Comparison of ENCODE assay signal across 8 mouse cellular contexts in genomic region chr7:120635821-120636220, GRCm38 (mm10). TPM values are rescaled to one million over a fixed set of nuclear protein-coding genes. Genes with fewer than 3 reads are reported as not detected.
DNase-seq lines count a peak whose midpoint lies in the region; ATAC-seq and TF ChIP-seq lines count a peak whose summit lies in the region.

No protein-coding gene starts in this region.

- CTCF ChIA-PET in Patski (lab: Charles Lee): interaction anchor here (2.0 to 2.5 kb wide), 2 partner anchors 10 to 199 kb away, joined by 5 to 7 read pairs; no protein-coding TSS in a partner anchor

- peaks cover 15% of the 10 kb centered on the region; the same call in 1 of the 2 replicates for H3K4me1 ChIP-seq in forebrain, embryonic 14.5 days (ENCODE audit: control insufficient read depth, insufficient read depth, low read length)
- H3K4me1 ChIP-seq in limb, embryonic 13.5 days: peaks cover 16% of the 10 kb centered on the region
- H3K4me1 ChIP-seq in olfactory bulb, adult 2 months (ENCODE audit: control insufficient read depth, insufficient read depth, low read length): peaks cover 5% of the 10 kb centered on the region

- no peaks in the 10 kb centered on the region for H3K9me3 ChIP-seq in forebrain, embryonic 14.5 days (replicated peaks; ENCODE audit: control insufficient read depth, low read length)
- H3K9me3 ChIP-seq in limb, embryonic 13.5 days: no peaks in the 10 kb centered on the region

- no peak overlapping the region for H3K27ac ChIP-seq in forebrain, embryonic 14.5 days (ENCODE audit: low read depth, low read length)
- H3K27ac ChIP-seq in limb, embryonic 13.5 days: peak overlapping the region; percentile 95; the same call in 1 of the 2 replicates
- peak overlapping the region; percentile 81; the same call in 1 of the 2 replicates for H3K27ac ChIP-seq in olfactory bulb, adult 2 months (ENCODE audit: insufficient read depth, low read depth, low read length)

- WGBS in forebrain, embryonic 14.5 days: 1% methylated on average over 11 of the region's 11 CpGs
- 2% methylated on average over 11 of the region's 11 CpGs for WGBS in limb, embryonic 13.5 days
- WGBS in olfactory bulb, adult 2 months: under 1% methylated on average over 11 of the region's 11 CpGs

- DNase-seq in kidney, adult 9 months: peak; percentile 10
- DNase-seq in kidney, postnatal 25 days: no peak
- no peak for DNase-seq in Patski (ENCODE audit: low read depth, low spot score)
- DNase-seq in forebrain, embryonic 14.5 days (ENCODE audit: low spot score): no peak
- no peak for DNase-seq in right cerebral cortex, postnatal 25 days
- DNase-seq in left cerebral cortex, adult 9 months (ENCODE audit: low spot score in 2 of 2): no peak

- peak overlapping the region; percentile 97 for H3K4me3 ChIP-seq in forebrain, embryonic 14.5 days (ENCODE audit: low read depth, low read length)
- peak overlapping the region; percentile 93 for H3K4me3 ChIP-seq in limb, embryonic 13.5 days
- peak overlapping the region; percentile 82 for H3K4me3 ChIP-seq in olfactory bulb, adult 2 months (ENCODE audit: insufficient read depth, low read depth, low read length)

- ATAC-seq in Patski: peak; percentile 23
- no peak for ATAC-seq in forebrain, embryonic 14.5 days
- ATAC-seq in limb, embryonic 13.5 days (ENCODE audit: low FRiP score, low read depth): no peak

- H3K27me3 ChIP-seq in Patski: no peaks in the 10 kb centered on the region
- H3K27me3 ChIP-seq in forebrain, embryonic 14.5 days (replicated peaks; ENCODE audit: control insufficient read depth, insufficient read depth, low read length): no peaks in the 10 kb centered on the region
- no peaks in the 10 kb centered on the region for H3K27me3 ChIP-seq in limb, embryonic 13.5 days

- peak; percentile 17 for TF ChIP-seq CTCF in Patski (IDR thresholded peaks at IDR 0.05)
- TF ChIP-seq CTCF in olfactory bulb, adult 2 months (IDR thresholded peaks at IDR 0.05; ENCODE audit: insufficient read depth, low read depth, low read length): no peak

- H3K36me3 ChIP-seq in forebrain, embryonic 14.5 days (ENCODE audit: control insufficient read depth, insufficient read depth, low read length): peaks cover 29% of the 10 kb centered on the region
- H3K36me3 ChIP-seq in limb, embryonic 13.5 days: peaks cover 28% of the 10 kb centered on the region

- POLR2A ChIA-PET in Patski (lab: Charles Lee): interaction anchor here (0.8 to 2.2 kb wide), 2 partner anchors 87 to 194 kb away, joined by 6 to 9 read pairs; no protein-coding TSS in a partner anchor

- no peak for TF ChIP-seq POLR2A in olfactory bulb, adult 2 months (IDR thresholded peaks at IDR 0.05; ENCODE audit: insufficient read depth, low read depth, low read length)

- in situ Hi-C loops in Patski (cut with MboI; ENCODE audit: low pct_unique_long_range_greater_than_20kb): loop anchor here (10.0 to 25.0 kb wide), 2 partner anchors 279 to 774 kb away; partner anchors contain the start of gene Polr3e

- peak overlapping the region; percentile 76 for H3K4me2 ChIP-seq in forebrain, embryonic 14.5 days (ENCODE audit: low read length)
- H3K4me2 ChIP-seq in limb, embryonic 13.5 days (replicated peaks): peak overlapping the region; percentile 88

- peak overlapping the region; percentile 96 for H3K9ac ChIP-seq in forebrain, embryonic 14.5 days (ENCODE audit: low read length)
- H3K9ac ChIP-seq in limb, embryonic 13.5 days: peak overlapping the region; percentile 92

RNA-seq across cellular contexts. Expression of gene Uqcrc2, which starts 0.8 kb away (rescaled TPM):
- polyA plus RNA-seq in Patski (2021): 278 TPM
- polyA plus RNA-seq in forebrain, embryonic 14.5 days (2014; fragmentation: Nextera tagmentation; extraction: Ambion mirVana): 268 and 275 TPM in 2 replicates
- 182 and 189 TPM in 2 replicates for polyA plus RNA-seq in limb, embryonic 13.5 days (2015; fragmentation: Nextera tagmentation; extraction: Ambion mirVana)
- polyA plus RNA-seq in olfactory bulb, adult 2 months (2012; ENCODE audit: insufficient read depth, insufficient read length, low replicate concordance, missing spikeins): 368 TPM in 1 of 2 replicates, not detected in the other

RNA-seq across cellular contexts. Expression of gene Pdzd9, which starts 34.3 kb away (rescaled TPM):
- polyA plus RNA-seq in Patski (2021): 0.30 TPM
- 0.08 and 0.27 TPM in 2 replicates for polyA plus RNA-seq in forebrain, embryonic 14.5 days (2014; fragmentation: Nextera tagmentation; extraction: Ambion mirVana)
- 0.29 and 0.59 TPM in 2 replicates for polyA plus RNA-seq in limb, embryonic 13.5 days (2015; fragmentation: Nextera tagmentation; extraction: Ambion mirVana)
- polyA plus RNA-seq in olfactory bulb, adult 2 months (2012; ENCODE audit: insufficient read depth, insufficient read length, low replicate concordance, missing spikeins): not detected in 2 replicates

RNA-seq across cellular contexts. Expression of gene Mosmo, which starts 41.6 kb away (rescaled TPM):
- 25.9 TPM for polyA plus RNA-seq in Patski (2021)
- 15.0 and 15.6 TPM in 2 replicates for polyA plus RNA-seq in forebrain, embryonic 14.5 days (2014; fragmentation: Nextera tagmentation; extraction: Ambion mirVana)
- polyA plus RNA-seq in limb, embryonic 13.5 days (2015; fragmentation: Nextera tagmentation; extraction: Ambion mirVana): 16.1 and 16.4 TPM in 2 replicates
- polyA plus RNA-seq in olfactory bulb, adult 2 months (2012; ENCODE audit: insufficient read depth, insufficient read length, low replicate concordance, missing spikeins): not detected in 2 replicates
